Mouse (Mus musculus) stomach, postnatal 0 days (tissue): ENCODE results near the gene Usp54. TPM values are rescaled to one million over a fixed set of nuclear protein-coding genes. Genes with fewer than 3 reads are reported as not detected.
"Not testable (repeated sequence)": the region's sequence is repeated elsewhere in the genome, so short reads cannot be mapped to it uniquely, and the experiment has no call there.

Source experiments
- ATAC-seq: fragments of 200-750 bp; cut with Nextera tagmentation; 2 replicates; pipeline ENCODE4 v1.8.0; 2017; ENCODE audit not compliant: low FRiP score, low TSS enrichment
- DNase-seq: peaks from one replicate; pipeline ENCODE4 v3.0.0-alpha.2; 2016; ENCODE audit warnings: low spot score
- H3K27ac ChIP-seq: fragments of 300-500 bp; sonication (generic); replicated peaks from 2 replicates; pipeline ENCODE4 v1.5.1; 2014; ENCODE audit warnings: mild to moderate bottlenecking, control low read depth
- H3K27me3 ChIP-seq: fragments of 300-500 bp; sonication (generic); 2 replicates; pipeline ENCODE4 v1.6.1; 2014; ENCODE audit warnings: low read length; ENCODE audit not compliant: control insufficient read depth, insufficient read depth
- H3K36me3 ChIP-seq: fragments of 300-500 bp; sonication (generic); 2 replicates; pipeline ENCODE4 v1.6.1; 2014; ENCODE audit warnings: low read length, mixed read lengths; ENCODE audit not compliant: control insufficient read depth, insufficient read depth
- H3K4me1 ChIP-seq: fragments of 300-500 bp; sonication (generic); replicated peaks from 2 replicates; pipeline ENCODE4 v1.6.1; 2014; ENCODE audit warnings: antibody characterized with exemption; ENCODE audit not compliant: control insufficient read depth, insufficient read depth
- H3K4me2 ChIP-seq: fragments of 300-500 bp; sonication (generic); replicated peaks from 2 replicates; pipeline ENCODE4 v1.6.1; 2014; ENCODE audit warnings: low read depth, mild to moderate bottlenecking, control low read depth, moderate library complexity
- H3K4me3 ChIP-seq: fragments of 300-500 bp; sonication (generic); 2 replicates; pipeline ENCODE4 v1.5.1; 2014; ENCODE audit warnings: low read depth, low read length, control low read depth
- H3K9ac ChIP-seq: fragments of 300-500 bp; sonication (generic); 2 replicates; pipeline ENCODE4 v1.6.1; 2014; ENCODE audit warnings: mild to moderate bottlenecking, low read length, control low read depth, mixed read lengths
- H3K9me3 ChIP-seq: fragments of 300-500 bp; sonication (generic); 2 replicates; pipeline ENCODE4 v1.6.1; 2016; ENCODE audit warnings: low read length; ENCODE audit not compliant: control insufficient read depth
- CTCF ChIP-seq: IDR thresholded peaks from 2 replicates; pipeline ENCODE4 v1.5.1; 2016; ENCODE audit warnings: antibody characterized with exemption, low read depth, mild to moderate bottlenecking, moderate library complexity
- EP300 ChIP-seq: optimal IDR thresholded peaks from 2 replicates; pipeline ENCODE3; 2016; ENCODE audit warnings: antibody characterized with exemption
- WGBS: fragments of 180-500 bp; shearing (Covaris S2); extraction: QIAGEN DNeasy Blood & Tissue Kit; methylation state at CpG from one replicate; pipeline ENCODE4 v1.1.7; 2014; 5-methylcytosine and 5-hydroxymethylcytosine counted together
- polyA plus RNA-seq: library from polyadenylated mRNA; unstranded; fragments of >200 nt; fragmentation: Nextera tagmentation; extraction: Ambion mirVana; gene quantifications from 2 replicates; pipeline ENCODE4 v1.2.1, GENCODE M21; 2015

Gene Usp54
- polyA plus RNA-seq, 1 experiment from 2014 or later = 3.3 TPM

- ATAC-seq = no peak
- no peak overlapping the region for H3K27ac ChIP-seq
Measured at GRCm38 (mm10) chr14:20587458-20587857, 53.4 kb downstream of the Usp54 start.

GRCm38 (mm10) chr14:20578822-20579407 lies 61.9 kb downstream of the Usp54 start:
- Histone ChIP-seq H3K27ac (no peak overlapping the region), H3K27me3 (no peaks in the 10 kb centered on the region), H3K9me3 (no peaks in the 10 kb centered on the region), H3K4me2 (no peak overlapping the region), H3K9ac (no peak overlapping the region), H3K4me3 (no peak overlapping the region), H3K4me1 (no peaks in the 10 kb centered on the region), H3K36me3 (peaks cover 6% of the 10 kb centered on the region; the same call in 1 of the 2 replicates)
- WGBS = 66% methylated on average over 6 of the region's 6 CpGs
- TF ChIP-seq CTCF (peak; percentile 29; the same call in 1 of the 2 replicates), EP300 (no peak)
- DNase-seq = no peak
- no peak for ATAC-seq

More at GRCm38 (mm10) chr14:20587458-20587857, 53.4 kb downstream of the Usp54 start:
- no peak for TF ChIP-seq CTCF
- TF ChIP-seq EP300 = no peak
- Histone ChIP-seq H3K27me3 (no peaks in the 10 kb centered on the region), H3K9me3 (no peaks in the 10 kb centered on the region), H3K4me2 (no peak overlapping the region), H3K9ac (no peak overlapping the region), H3K4me1 (no peaks in the 10 kb centered on the region), H3K36me3 (0 out of 2 replicates have a peak, but pooled peaks cover 2% of the 10 kb centered on the region), H3K4me3 (no peak overlapping the region)
- DNase-seq = no peak
- WGBS = 63% methylated on average over 5 of the region's 5 CpGs

- Histone ChIP-seq H3K9ac (no peak overlapping the region), H3K36me3 (peaks cover 8% of the 10 kb centered on the region; the same call in 1 of the 2 replicates), H3K27me3 (no peaks in the 10 kb centered on the region), H3K27ac (no peak overlapping the region), H3K4me3 (no peak overlapping the region), H3K4me2 (no peak overlapping the region), H3K4me1 (no peaks in the 10 kb centered on the region), H3K9me3 (no peaks in the 10 kb centered on the region)
- DNase-seq = peak; percentile 78
- TF ChIP-seq CTCF (peak; percentile 92), EP300 (no peak)
- ATAC-seq = peak; percentile 10; the same call in 1 of the 2 replicates
- WGBS = 48% methylated on average over 7 of the region's 7 CpGs
Measured at GRCm38 (mm10) chr14:20576179-20576578, 64.7 kb downstream of the Usp54 start.

- H3K4me3 ChIP-seq, H3K4me1 ChIP-seq, H3K9me3 ChIP-seq, H3K36me3 ChIP-seq, ATAC-seq, H3K9ac ChIP-seq, DNase-seq, H3K27me3 ChIP-seq, H3K4me2 ChIP-seq, H3K27ac ChIP-seq: not testable (repeated sequence)
- 83% methylated on average over 3 of the region's 3 CpGs for WGBS
Measured at GRCm38 (mm10) chr14:20573196-20573595, 67.7 kb downstream of the Usp54 start.

- no peak overlapping the region for H3K4me3 ChIP-seq
- peak; percentile 54 for DNase-seq
- peak overlapping the region; percentile 73 for H3K27ac ChIP-seq
- H3K36me3 ChIP-seq = peaks cover 13% of the 10 kb centered on the region
- no peak overlapping the region for H3K9ac ChIP-seq
- no peaks in the 10 kb centered on the region for H3K9me3 ChIP-seq
- H3K4me1 ChIP-seq = no peaks in the 10 kb centered on the region
- TF ChIP-seq CTCF (no peak), EP300 (no peak)
- H3K27me3 ChIP-seq = no peaks in the 10 kb centered on the region
- peak; percentile 82 for ATAC-seq
- 48% methylated on average over 9 of the region's 9 CpGs for WGBS
- no peak overlapping the region for H3K4me2 ChIP-seq
Measured at GRCm38 (mm10) chr14:20565256-20566021, 75.4 kb downstream of the Usp54 start.

- DNase-seq (peak; percentile 67), ATAC-seq (no peak)
- H3K9ac ChIP-seq = no peak overlapping the region
- H3K4me2 ChIP-seq = no peak overlapping the region
- H3K36me3 ChIP-seq = peaks cover 13% of the 10 kb centered on the region
- no peak overlapping the region for H3K4me3 ChIP-seq
- 56% methylated on average over 12 of the region's 12 CpGs for WGBS
- H3K27me3 ChIP-seq = no peaks in the 10 kb centered on the region
- H3K4me1 ChIP-seq = no peaks in the 10 kb centered on the region
- no peak overlapping the region; the same call in 1 of the 2 replicates for H3K27ac ChIP-seq
- H3K9me3 ChIP-seq = no peaks in the 10 kb centered on the region
- peak; percentile 63 for TF ChIP-seq CTCF
- TF ChIP-seq EP300 = no peak
Measured at GRCm38 (mm10) chr14:20564692-20565091, 76.2 kb downstream of the Usp54 start.
